Mouse (Mus musculus): ENCODE data around the gene Zfp866. TPM values are rescaled to one million over a fixed set of nuclear protein-coding genes. Genes with fewer than 3 reads are reported as not detected.
A peak's percentile ranks its signal among the peaks of the same experiment; 100 is the strongest.

Zfp866 gene
- polyA plus RNA-seq, 1 experiment from 2014 or later: 29.7 TPM

- 87% methylated on average over 4 of the region's 4 CpGs for WGBS
- ATAC-seq (ENCODE audit: borderline replicate concordance, extremely low read depth, low FRiP score, low TSS enrichment): no peak
- Histone ChIP-seq H3K4me1 (no peaks in the 10 kb centered on the region), H3K27me3 (no peaks in the 10 kb centered on the region), H3K4me2 (no peak overlapping the region), H3K4me3 (no peak overlapping the region), H3K9ac (no peak overlapping the region), H3K36me3 (peaks cover 66% of the 10 kb centered on the region), H3K9me3 (0 out of 2 replicates have a peak, but pooled peaks cover 8% of the 10 kb centered on the region), H3K27ac (no peak overlapping the region)
These were observed 29.0 kb downstream of the Zfp866 start for GRCm38 (mm10) chr8:69761814-69762445.

- Histone ChIP-seq H3K9ac (no peak overlapping the region), H3K4me2 (no peak overlapping the region), H3K27ac (no peak overlapping the region), H3K36me3 (peaks cover 41% of the 10 kb centered on the region), H3K27me3 (no peaks in the 10 kb centered on the region), H3K4me1 (no peaks in the 10 kb centered on the region), H3K9me3 (no peaks in the 10 kb centered on the region), H3K4me3 (no peak overlapping the region)
- 95% methylated on average over 5 of the region's 5 CpGs for WGBS
- ATAC-seq (ENCODE audit: borderline replicate concordance, extremely low read depth, low FRiP score, low TSS enrichment): no peak
These were observed 32.7 kb downstream of the Zfp866 start for GRCm38 (mm10) chr8:69758316-69758715.

- no peak for ATAC-seq (ENCODE audit: borderline replicate concordance, extremely low read depth, low FRiP score, low TSS enrichment)
- no peak overlapping the region for H3K9ac ChIP-seq
- no peaks in the 10 kb centered on the region for H3K27me3 ChIP-seq
- no peaks in the 10 kb centered on the region for H3K9me3 ChIP-seq
- no peak overlapping the region for H3K4me2 ChIP-seq
- no peak overlapping the region for H3K4me3 ChIP-seq
- 83% methylated on average over 2 of the region's 2 CpGs for WGBS
- 0 out of 2 replicates have a peak, but pooled peaks cover 7% of the 10 kb centered on the region for H3K4me1 ChIP-seq
- H3K27ac ChIP-seq: no peak overlapping the region
- H3K36me3 ChIP-seq: peaks cover 12% of the 10 kb centered on the region
These were observed 38.5 kb downstream of the Zfp866 start for GRCm38 (mm10) chr8:69752437-69752836.

DNA sequence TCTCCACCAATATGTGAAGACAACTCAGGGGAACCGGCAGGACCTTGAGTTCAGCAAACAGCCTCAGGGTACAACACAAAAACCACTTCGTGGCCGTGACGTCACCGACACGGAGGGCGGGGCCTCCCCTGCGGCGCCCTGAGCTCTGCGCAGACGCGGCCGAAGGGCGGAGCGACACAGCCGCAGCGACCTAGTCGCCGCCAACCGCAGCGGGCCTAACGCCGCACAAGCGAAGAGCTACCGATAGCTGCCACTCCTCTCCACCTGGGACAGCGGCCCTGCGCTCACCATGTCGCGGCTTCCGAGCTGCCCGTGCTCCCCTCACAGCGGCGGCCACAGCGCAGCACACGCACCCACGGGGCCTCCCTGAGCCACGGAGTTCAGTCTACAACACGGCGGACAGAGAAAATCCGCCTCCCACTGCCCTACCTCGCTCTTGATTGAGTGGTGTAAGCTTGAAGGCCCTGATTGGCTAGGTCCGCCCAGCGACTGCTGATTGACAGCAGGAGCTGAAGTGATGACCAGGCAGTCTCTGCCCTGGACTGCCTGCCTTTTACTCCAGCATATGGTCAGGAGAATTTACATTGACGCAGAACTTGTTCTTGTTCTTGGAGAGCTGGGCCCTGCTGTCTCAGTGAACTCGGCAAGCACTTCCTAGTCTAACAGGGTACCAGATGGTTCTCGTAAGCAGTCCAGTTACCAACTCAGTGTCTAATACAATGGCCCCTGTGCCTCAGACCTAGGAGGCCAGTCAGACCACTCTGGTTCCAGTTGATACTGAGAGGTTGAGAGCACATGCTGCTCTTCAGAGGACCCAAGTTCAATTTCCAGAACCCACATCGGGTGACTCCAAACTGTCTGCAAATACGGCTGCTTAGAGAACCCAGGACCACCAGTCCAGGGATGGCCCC, 41.2 kb downstream of the Zfp866 start, which contains the start of gene Zfp963:
Zfp963 (minus strand) TSS at position 427 of the 911 bp plus-strand sequence.
- Histone ChIP-seq H3K4me2 (peak within 1 kb of the TSS; percentile 47), H3K4me3 (peak within 1 kb of the TSS; percentile 70), H3K27me3 (no peaks in the 10 kb centered on the region), H3K4me1 (0 out of 2 replicates have a peak, but pooled peaks cover 7% of the 10 kb centered on the region), H3K27ac (peak within 1 kb of the TSS; percentile 99), H3K36me3 (no peaks in the 10 kb centered on the region), H3K9me3 (no peaks in the 10 kb centered on the region), H3K9ac (peak within 1 kb of the TSS; percentile 91)
- peak; percentile 99 for ATAC-seq (ENCODE audit: borderline replicate concordance, extremely low read depth, low FRiP score, low TSS enrichment)
- WGBS: 3% methylated on average over 48 of the region's 48 CpGs

GRCm38 (mm10) chr8:69741231-69741630, 49.7 kb downstream of the Zfp866 start:
- WGBS: 79% methylated on average over 2 of the region's 2 CpGs
- Histone ChIP-seq H3K9ac (no peak overlapping the region), H3K36me3 (peaks cover 19% of the 10 kb centered on the region), H3K27ac (no peak overlapping the region), H3K4me2 (no peak overlapping the region), H3K4me1 (no peaks in the 10 kb centered on the region), H3K27me3 (no peaks in the 10 kb centered on the region), H3K4me3 (no peak overlapping the region), H3K9me3 (no peaks in the 10 kb centered on the region)
- no peak for ATAC-seq (ENCODE audit: borderline replicate concordance, extremely low read depth, low FRiP score, low TSS enrichment)

GRCm38 (mm10) chr8:69740763-69741162, 50.2 kb downstream of the Zfp866 start:
- no peak overlapping the region for H3K4me3 ChIP-seq
- H3K36me3 ChIP-seq: peaks cover 19% of the 10 kb centered on the region
- no peak overlapping the region for H3K27ac ChIP-seq
- no peaks in the 10 kb centered on the region for H3K27me3 ChIP-seq
- no peak for ATAC-seq (ENCODE audit: borderline replicate concordance, extremely low read depth, low FRiP score, low TSS enrichment)
- H3K9me3 ChIP-seq: no peaks in the 10 kb centered on the region
- 82% methylated on average over 6 of the region's 6 CpGs for WGBS
- H3K4me2 ChIP-seq: no peak overlapping the region
- H3K4me1 ChIP-seq: no peaks in the 10 kb centered on the region
- no peak overlapping the region for H3K9ac ChIP-seq

DNA sequence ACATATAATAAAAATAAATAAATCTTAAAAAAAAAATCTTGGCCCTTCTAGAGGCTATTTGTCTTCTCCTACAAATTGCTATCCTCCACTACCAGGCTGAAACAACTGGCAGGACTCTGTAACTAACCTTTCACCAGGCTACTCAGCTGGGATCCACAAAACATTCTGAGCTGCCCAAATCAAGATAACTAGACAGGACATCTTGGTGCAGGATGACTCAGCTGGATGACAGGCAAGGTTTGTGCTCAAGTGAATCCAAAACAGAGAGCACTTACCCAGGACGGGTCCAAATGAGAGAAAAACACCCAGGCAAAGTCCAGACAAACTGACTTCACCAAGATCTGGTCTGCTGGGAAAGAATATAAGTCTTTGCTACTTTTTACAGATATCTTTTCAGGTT, 55.5 kb downstream of the Zfp866 start:
- no peak for ATAC-seq (ENCODE audit: borderline replicate concordance, extremely low read depth, low FRiP score, low TSS enrichment)
- 72% methylated on average over 1 of the region's 1 CpGs for WGBS

GRCm38 (mm10) chr8:69717232-69717580, 73.8 kb downstream of the Zfp866 start:
- peaks cover 10% of the 10 kb centered on the region for H3K4me1 ChIP-seq
- H3K9ac ChIP-seq: no peak overlapping the region
- WGBS: 42% methylated on average over 5 of the region's 5 CpGs
- no peaks in the 10 kb centered on the region for H3K9me3 ChIP-seq
- peak; percentile 15 for ATAC-seq (ENCODE audit: borderline replicate concordance, extremely low read depth, low FRiP score, low TSS enrichment)
- peak overlapping the region; percentile 99 for H3K4me3 ChIP-seq
- peaks cover 13% of the 10 kb centered on the region; the same call in 1 of the 2 replicates for H3K36me3 ChIP-seq
- H3K27ac ChIP-seq: peak overlapping the region; percentile 35; the same call in 1 of the 2 replicates
- no peaks in the 10 kb centered on the region for H3K27me3 ChIP-seq
- peak overlapping the region; percentile 51 for H3K4me2 ChIP-seq

More for the DNA sequence above, 55.5 kb downstream of the Zfp866 start:
- Histone ChIP-seq H3K9me3 (no peaks in the 10 kb centered on the region), H3K4me2 (no peak overlapping the region), H3K4me1 (no peaks in the 10 kb centered on the region), H3K9ac (no peak overlapping the region), H3K36me3 (no peaks in the 10 kb centered on the region), H3K27ac (no peak overlapping the region), H3K27me3 (no peaks in the 10 kb centered on the region), H3K4me3 (no peak overlapping the region)

DNA sequence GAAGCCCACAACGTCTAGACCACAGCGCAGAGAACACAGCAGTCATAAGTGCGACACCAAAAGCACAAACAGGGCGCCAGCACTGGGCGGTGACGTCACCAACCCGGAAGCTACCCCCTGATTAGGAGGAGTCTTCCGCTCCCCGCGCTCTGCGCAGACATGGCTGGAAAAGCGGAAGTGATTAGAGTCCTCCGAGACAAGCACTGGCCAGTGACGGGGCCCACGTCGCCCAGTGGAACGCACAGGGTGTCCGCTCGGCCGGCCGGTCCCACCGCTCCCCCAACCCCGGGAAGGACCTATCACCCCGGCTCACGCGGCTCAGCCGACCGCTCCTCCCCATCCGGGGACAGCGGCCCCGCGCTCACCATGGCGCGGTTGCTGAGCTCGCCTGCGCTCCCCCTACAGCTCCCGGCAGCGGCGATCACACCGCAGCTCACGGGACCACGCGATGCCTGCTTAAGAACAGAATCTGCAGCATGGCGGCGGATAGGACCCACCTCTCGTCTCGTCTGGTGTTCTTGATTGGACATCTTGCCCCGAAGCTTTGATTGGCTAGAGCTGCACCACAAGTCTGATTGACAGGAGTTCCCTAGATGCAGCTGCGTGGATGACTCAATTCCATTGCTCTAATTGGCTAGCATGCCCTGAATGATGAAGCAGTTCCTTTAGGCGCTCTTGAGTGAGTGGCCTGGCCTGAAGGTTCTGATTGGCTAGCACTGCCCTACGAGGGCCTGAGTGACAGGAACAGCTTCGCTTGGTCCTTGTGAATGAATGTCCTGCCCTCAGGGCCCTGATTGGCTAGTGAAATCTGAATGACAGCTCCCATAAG, 74.4 kb downstream of the Zfp866 start:
- peak overlapping the region; percentile 100 for H3K27ac ChIP-seq
- peaks cover 10% of the 10 kb centered on the region for H3K4me1 ChIP-seq
- peak overlapping the region; percentile 51 for H3K4me2 ChIP-seq
- H3K9ac ChIP-seq: peak overlapping the region; percentile 100
- H3K27me3 ChIP-seq: no peaks in the 10 kb centered on the region
- H3K36me3 ChIP-seq: peaks cover 18% of the 10 kb centered on the region; the same call in 1 of the 2 replicates
- H3K4me3 ChIP-seq: peak overlapping the region; percentile 99
- no peaks in the 10 kb centered on the region for H3K9me3 ChIP-seq
- peak; percentile 99 for ATAC-seq (ENCODE audit: borderline replicate concordance, extremely low read depth, low FRiP score, low TSS enrichment)
- WGBS: under 1% methylated on average over 52 of the region's 52 CpGs

- ATAC-seq (ENCODE audit: borderline replicate concordance, extremely low read depth, low FRiP score, low TSS enrichment): no peak
- Histone ChIP-seq H3K9ac (peak overlapping the region; percentile 22; the same call in 1 of the 2 replicates), H3K9me3 (no peaks in the 10 kb centered on the region), H3K27me3 (no peaks in the 10 kb centered on the region), H3K4me3 (peak overlapping the region; percentile 99), H3K27ac (no peak overlapping the region), H3K4me1 (peaks cover 10% of the 10 kb centered on the region), H3K4me2 (peak overlapping the region; percentile 50), H3K36me3 (peaks cover 25% of the 10 kb centered on the region)
- WGBS: 72% methylated on average over 6 of the region's 6 CpGs
These were observed 75.6 kb downstream of the Zfp866 start for GRCm38 (mm10) chr8:69715366-69715765.

DNA sequence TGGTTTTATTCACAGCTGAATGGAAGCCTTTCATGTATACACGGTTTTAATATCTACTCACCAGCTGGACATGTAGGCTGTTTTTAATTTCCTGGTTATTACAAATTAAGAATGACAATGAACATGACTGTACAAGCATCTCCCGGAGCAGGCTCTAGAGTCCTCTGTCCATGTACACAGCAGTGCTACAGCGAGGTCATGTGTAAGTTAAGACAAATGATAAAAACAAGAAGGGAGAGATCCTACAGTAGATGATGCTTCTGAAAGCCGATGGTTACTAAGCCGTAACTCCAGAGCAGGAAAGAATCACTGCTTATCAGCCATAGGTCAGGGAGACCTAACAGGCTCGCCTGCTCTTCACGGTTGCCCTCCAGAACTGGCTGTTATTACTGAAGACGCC, 77.5 kb downstream of the Zfp866 start:
- Histone ChIP-seq H3K27me3 (no peaks in the 10 kb centered on the region), H3K9ac (no peak overlapping the region), H3K4me2 (no peak overlapping the region), H3K4me1 (peaks cover 10% of the 10 kb centered on the region), H3K4me3 (no peak overlapping the region), H3K36me3 (peaks cover 43% of the 10 kb centered on the region), H3K27ac (no peak overlapping the region), H3K9me3 (no peaks in the 10 kb centered on the region)
- WGBS: 86% methylated on average over 8 of the region's 8 CpGs
- ATAC-seq (ENCODE audit: borderline replicate concordance, extremely low read depth, low FRiP score, low TSS enrichment): no peak

All from lung, embryonic 15.5 days (tissue).